Mouse (Mus musculus) R1 (cell line): ENCODE results near the gene Gns.

Experiments used
- DNase-seq: peaks from one replicate; pipeline ENCODE4 v3.0.0-alpha.2; 2018; ENCODE audit warnings: low read depth, low spot score

The Gns gene

GRCm38 (mm10) chr10:121365781-121366272, 937 bp downstream of the Gns start:
- peak; percentile 56 for DNase-seq

GRCm38 (mm10) chr10:121367271-121367670, 2.4 kb downstream of the Gns start:
- no peak for DNase-seq

DNA sequence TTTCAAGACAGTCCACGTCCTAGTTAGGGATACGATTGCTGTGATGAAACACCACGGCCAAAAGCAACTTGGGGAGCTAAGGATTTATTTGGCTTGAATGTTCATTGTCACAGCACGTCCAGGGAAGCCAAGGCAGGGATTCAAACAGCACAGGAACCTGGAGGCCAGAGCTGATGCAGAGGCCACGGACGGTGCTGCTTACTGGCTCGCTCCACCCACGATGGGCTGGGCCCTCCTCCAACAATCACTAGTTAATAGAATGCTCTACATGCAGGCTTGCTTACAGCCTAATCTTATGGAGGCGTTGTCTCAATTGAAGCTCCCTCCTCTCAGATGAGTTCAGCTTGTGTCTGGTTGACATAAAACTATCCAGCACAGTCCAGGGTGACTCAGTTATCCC, 2.9 kb downstream of the Gns start:
- no peak for DNase-seq

- DNase-seq = no peak
Observed at GRCm38 (mm10) chr10:121368783-121369465, 4.0 kb downstream of the Gns start.

DNA sequence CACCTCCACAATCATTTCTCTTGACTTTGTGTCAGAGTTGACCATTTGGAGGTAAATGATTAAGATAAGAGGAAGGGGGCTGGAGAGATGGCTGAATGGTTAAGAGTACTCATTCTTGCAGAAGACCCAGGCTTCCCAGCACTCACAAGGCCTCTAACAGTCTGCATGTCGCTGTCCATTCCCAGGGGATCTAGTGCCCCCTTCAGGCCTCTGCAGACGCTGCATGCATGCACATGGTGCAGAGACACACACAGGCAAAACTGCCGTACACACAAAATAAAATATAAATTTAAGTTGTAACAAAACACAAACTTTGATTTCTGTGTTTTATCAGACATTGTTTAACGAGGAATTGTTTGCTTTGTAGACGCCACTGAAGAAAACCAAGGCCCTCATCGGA, 5.9 kb downstream of the Gns start:
- DNase-seq = peak; percentile 75

- DNase-seq = peak; percentile 49
Observed at GRCm38 (mm10) chr10:121374013-121374412, 9.1 kb downstream of the Gns start.

- DNase-seq = no peak
Observed at GRCm38 (mm10) chr10:121374693-121375620, 10.1 kb downstream of the Gns start.

- DNase-seq = no peak
Observed at GRCm38 (mm10) chr10:121375649-121376493, 11.0 kb downstream of the Gns start.

DNA sequence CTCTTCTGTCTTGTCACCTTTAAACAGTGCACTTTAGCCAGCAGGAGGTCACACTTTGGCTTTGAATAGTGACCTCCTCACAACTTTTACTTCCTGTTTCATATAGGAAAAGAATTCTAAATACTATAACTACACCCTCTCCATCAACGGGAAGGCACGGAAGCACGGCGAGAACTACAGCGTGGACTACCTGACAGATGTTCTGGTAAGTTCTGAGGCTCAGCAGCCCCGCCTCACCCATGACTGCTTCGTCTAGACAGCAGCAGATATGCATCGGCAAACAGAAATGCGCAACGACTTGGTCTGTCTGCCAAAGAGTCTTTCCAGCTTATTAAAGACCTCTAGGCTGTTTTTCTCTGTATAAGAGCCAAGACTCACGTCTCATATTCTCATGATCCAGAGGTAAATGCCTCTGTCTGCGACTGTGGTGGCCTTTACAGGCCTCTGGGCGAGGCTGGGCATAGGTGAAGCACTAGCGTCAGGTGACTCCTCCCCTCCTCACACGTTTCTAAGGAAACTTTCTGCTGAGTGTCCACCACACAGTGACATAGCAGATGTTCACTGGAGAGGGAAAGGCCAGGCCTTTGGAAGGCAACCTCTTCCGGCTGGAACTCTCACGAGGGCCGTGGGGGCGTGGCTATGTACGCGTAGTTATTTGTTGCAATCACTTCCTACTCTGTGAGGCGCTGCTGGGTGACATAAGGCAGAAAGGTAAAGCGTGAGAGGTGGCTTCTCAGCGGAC, 11.8 kb downstream of the Gns start:
- DNase-seq = peak; percentile 69

DNA sequence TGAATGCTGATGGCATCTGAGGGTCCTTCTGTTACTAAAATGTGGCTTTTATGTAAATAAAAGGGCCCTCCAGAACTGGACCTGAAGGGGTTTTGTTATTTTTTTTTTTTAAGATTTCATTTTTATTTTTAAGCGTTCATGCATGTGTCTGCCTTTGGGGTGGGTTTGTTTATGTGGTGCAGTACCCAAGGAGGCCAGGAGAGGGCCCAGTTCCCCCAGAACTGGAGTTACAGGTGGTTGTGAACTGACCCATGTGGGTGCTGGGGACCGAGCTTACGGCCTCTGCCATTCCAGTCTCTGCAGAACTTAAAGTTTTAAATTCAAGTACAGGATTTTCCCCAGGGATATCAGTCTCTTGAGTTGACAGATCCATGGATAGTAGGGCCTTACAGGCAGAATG, 14.5 kb downstream of the Gns start:
- DNase-seq = peak; percentile 49

GRCm38 (mm10) chr10:121381280-121381679, 16.4 kb downstream of the Gns start:
- no peak for DNase-seq

DNA sequence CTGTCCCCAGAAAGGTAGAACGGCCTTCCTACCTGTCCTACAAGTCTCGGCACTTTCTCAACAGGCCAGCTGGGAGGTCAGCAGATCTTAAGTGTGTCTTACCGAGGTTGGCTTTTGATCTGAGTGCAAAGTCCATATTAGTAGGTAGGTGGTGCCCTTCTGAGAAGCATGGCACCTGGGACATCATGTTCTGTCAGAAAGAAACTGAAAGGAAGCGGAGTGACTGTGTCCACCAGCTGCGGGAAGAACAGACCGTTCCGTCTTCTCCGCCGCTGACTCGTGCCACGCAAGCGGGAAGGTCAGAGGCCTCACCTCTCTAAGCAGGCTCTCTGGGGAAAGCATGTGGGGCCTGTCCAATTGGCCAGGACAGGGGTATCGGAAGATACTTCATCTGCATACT, 19.8 kb downstream of the Gns start:
- no peak for DNase-seq

GRCm38 (mm10) chr10:121385695-121386094, 20.8 kb downstream of the Gns start:
- DNase-seq = no peak

DNA sequence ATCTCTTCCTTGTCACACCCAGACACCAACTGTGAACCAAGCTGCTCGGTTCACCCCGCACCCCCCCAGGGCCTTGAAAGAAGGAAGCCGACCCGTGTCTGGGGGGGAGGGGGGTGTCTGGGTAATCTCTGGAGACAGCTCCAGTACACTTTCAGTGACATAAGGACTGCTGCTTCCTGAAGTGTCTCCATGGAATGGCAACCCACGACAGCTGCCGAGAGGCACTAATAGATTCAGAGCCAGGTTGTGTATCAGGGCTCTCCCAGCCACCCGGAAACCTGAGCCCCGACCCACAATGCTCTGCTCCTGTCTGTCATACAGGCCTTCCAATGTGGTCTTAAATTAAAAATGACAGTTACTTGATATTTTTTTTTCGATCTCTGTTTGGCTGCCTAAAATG, 21.5 kb downstream of the Gns start:
- no peak for DNase-seq

DNA sequence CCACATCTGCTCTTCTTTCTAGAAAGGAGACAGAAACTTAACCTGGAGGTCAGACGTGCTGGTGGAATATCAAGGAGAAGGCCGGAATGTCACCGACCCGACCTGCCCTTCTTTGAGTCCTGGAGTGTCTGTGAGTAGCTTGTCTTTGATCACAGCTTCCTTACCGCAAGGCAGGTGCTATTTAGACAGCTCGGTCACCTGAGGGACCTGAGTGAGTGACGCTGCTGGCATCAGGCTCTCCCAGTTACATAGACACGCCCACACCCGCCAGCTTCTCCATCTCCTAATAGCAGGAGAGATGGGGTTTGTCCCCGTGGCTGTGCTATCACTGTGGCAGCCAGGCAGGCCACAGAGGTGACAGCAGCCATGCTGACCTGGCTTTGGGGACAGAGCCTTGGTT, 25.7 kb downstream of the Gns start:
- DNase-seq = no peak

DNA sequence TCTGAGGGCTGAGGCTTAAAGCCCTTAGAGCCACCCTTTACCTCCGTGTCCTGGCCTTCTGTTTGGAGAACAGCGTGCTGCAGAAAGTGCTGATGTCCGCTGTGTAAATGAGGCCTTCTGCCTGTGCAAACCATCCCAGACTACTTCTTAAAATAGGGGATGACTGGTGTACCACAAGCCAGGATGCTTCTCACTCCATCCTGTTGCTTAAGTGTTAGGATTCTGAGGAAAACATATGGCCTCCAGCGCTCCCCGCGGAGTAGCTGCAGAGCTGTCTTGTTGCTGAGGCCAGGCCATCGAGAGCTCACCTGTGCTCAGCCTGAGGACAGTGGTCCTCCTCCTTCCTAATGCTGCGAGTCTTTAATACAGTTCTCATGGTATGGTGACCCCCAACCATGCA, 27.0 kb downstream of the Gns start:
- no peak for DNase-seq

GRCm38 (mm10) chr10:121394270-121394669, 29.4 kb downstream of the Gns start:
- DNase-seq = no peak

- DNase-seq = no peak
Observed at GRCm38 (mm10) chr10:121394789-121395325, 30.0 kb downstream of the Gns start.

DNA sequence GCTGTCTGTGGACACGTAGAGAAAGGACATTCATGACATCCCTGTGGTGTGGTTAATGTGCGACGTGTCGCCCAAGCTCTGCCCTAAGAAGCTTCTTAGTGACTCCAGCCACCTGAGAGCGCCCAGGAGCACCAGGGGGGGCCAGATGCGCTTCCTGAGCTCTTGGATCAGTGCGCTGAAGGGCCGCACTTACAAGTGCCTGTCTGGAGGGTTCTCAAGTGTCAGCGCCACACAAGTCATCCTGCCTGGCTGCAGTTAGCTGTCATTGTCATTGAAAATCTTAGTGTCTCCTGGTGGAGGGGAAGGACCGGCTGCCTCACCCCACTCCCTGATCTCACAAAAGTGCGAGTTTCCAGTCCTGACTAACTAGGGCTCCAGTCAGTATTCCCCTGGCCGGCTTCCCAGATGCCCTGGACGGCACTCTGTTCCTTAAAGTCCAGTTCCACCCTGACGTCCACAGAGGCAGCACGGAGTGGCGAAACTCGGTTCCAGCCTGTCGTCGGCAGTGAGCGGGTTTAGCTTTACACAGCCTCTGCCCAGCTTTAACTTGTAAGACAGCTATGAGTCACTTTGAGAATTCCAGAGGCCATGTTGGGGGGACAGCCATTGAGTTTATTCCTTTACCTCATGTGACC, 30.8 kb downstream of the Gns start:
- no peak for DNase-seq

GRCm38 (mm10) chr10:121398599-121398998, 33.7 kb downstream of the Gns start:
- DNase-seq = no peak
